Mouse (Mus musculus) kidney, adult 9 months (tissue): Measurements from ENCODE around the gene Ppp1r9b.
"Not testable (repeated sequence)": the region's sequence is repeated elsewhere in the genome, so short reads cannot be mapped to it uniquely, and the experiment has no call there.

Source experiments
- DNase-seq: peaks from one replicate; pipeline ENCODE4 v3.0.0; 2022

Gene Ppp1r9b

GRCm38 (mm10) chr11:94990749-94991577 is at the start of gene Ppp1r9b:
Ppp1r9b (plus strand) TSS chr11:94991035.
- DNase-seq, result peak; percentile 93

- DNase-seq, result no peak
Observed at GRCm38 (mm10) chr11:94941121-94941520, 49.7 kb upstream of the Ppp1r9b start.

- DNase-seq, result no peak
Observed at GRCm38 (mm10) chr11:94941776-94942175, 49.1 kb upstream of the Ppp1r9b start.

GRCm38 (mm10) chr11:94942282-94943023 is 48.4 kb upstream of the Ppp1r9b start:
- peak; percentile 56 for DNase-seq

GRCm38 (mm10) chr11:94943054-94943453 is 47.8 kb upstream of the Ppp1r9b start:
- DNase-seq, result no peak

- no peak for DNase-seq
Observed at GRCm38 (mm10) chr11:94944295-94944694, 46.5 kb upstream of the Ppp1r9b start.

GRCm38 (mm10) chr11:94945236-94945635 is 45.6 kb upstream of the Ppp1r9b start:
- DNase-seq, result no peak

- DNase-seq, result no peak
Observed at GRCm38 (mm10) chr11:94952169-94952568, 38.7 kb upstream of the Ppp1r9b start.

GRCm38 (mm10) chr11:94955103-94955502 is 35.7 kb upstream of the Ppp1r9b start:
- no peak for DNase-seq

GRCm38 (mm10) chr11:94957693-94958064 is 33.2 kb upstream of the Ppp1r9b start:
- DNase-seq, result peak; percentile 45

GRCm38 (mm10) chr11:94958065-94958858 is 32.6 kb upstream of the Ppp1r9b start:
- peak; percentile 91 for DNase-seq

- no peak for DNase-seq
Observed at GRCm38 (mm10) chr11:94962534-94963101, 28.2 kb upstream of the Ppp1r9b start.

- DNase-seq, result no peak
Observed at GRCm38 (mm10) chr11:94967419-94967818, 23.4 kb upstream of the Ppp1r9b start, which contains the start of gene Hils1. Hils1 (plus strand) TSS chr11:94967593.

GRCm38 (mm10) chr11:94968187-94968586 is 22.6 kb upstream of the Ppp1r9b start:
- DNase-seq, result no peak

GRCm38 (mm10) chr11:94969709-94970108 is 21.1 kb upstream of the Ppp1r9b start:
- DNase-seq, result not testable (repeated sequence)

- peak; percentile 78 for DNase-seq
Observed at GRCm38 (mm10) chr11:94970210-94970943, 20.5 kb upstream of the Ppp1r9b start.

- DNase-seq, result no peak
Observed at GRCm38 (mm10) chr11:94971895-94972615, 18.8 kb upstream of the Ppp1r9b start.

- DNase-seq, result no peak
Observed at GRCm38 (mm10) chr11:94972887-94973286, 17.9 kb upstream of the Ppp1r9b start.

GRCm38 (mm10) chr11:94973313-94973712 is 17.5 kb upstream of the Ppp1r9b start:
- no peak for DNase-seq

GRCm38 (mm10) chr11:94974951-94975350 is 15.9 kb upstream of the Ppp1r9b start:
- no peak for DNase-seq

GRCm38 (mm10) chr11:94976199-94976598 is 14.6 kb upstream of the Ppp1r9b start, which contains the start of gene Sgca:
Sgca (minus strand) TSS chr11:94976327.
- no peak for DNase-seq
